Mouse (Mus musculus) G1E (cell line): Measurements from ENCODE around the gene Impad1.

Source experiments
- CTCF ChIP-seq: IDR thresholded peaks from 2 replicates; pipeline ENCODE4 v1.5.1; 2012; ENCODE audit warnings: low read depth, low read length, inconsistent platforms, mixed read lengths
- GATA1 ChIP-seq: IDR thresholded peaks from 2 replicates; pipeline ENCODE4 v1.6.1; 2012; ENCODE audit warnings: borderline replicate concordance, low read length, inconsistent platforms, mixed read lengths
- GATA2 ChIP-seq: IDR thresholded peaks from 2 replicates; pipeline ENCODE4 v1.6.1; 2012; ENCODE audit warnings: low read depth, low read length, inconsistent platforms, borderline replicate concordance
- TAL1 ChIP-seq: conservative IDR thresholded peaks from 2 replicates; pipeline ENCODE4 v1.6.1; 2012; ENCODE audit warnings: low read depth, low read length, inconsistent platforms, mixed read lengths

GRCm38 (mm10) chr4:4782882-4783685, 10.1 kb downstream of the Impad1 start:
- TF ChIP-seq GATA1: no peak
- TF ChIP-seq CTCF: no peak
- TF ChIP-seq TAL1: no peak
- no peak for TF ChIP-seq GATA2
